Mouse (Mus musculus): Measurements from ENCODE around the gene Exoc7. TPM values are rescaled to one million over a fixed set of nuclear protein-coding genes. Genes with fewer than 3 reads are reported as not detected.
A peak's percentile ranks its signal among the peaks of the same experiment; 100 is the strongest.

Gene Exoc7
- polyA plus RNA-seq, 1 experiment from 2014 or later, result 47.4 TPM

GRCm38 (mm10) chr11:116265850-116266249 is 41.2 kb downstream of the Exoc7 start:
- peaks cover 75% of the 10 kb centered on the region for H3K36me3 ChIP-seq (ENCODE audit: control insufficient read depth, insufficient read depth, low read length)
- H3K27ac ChIP-seq (ENCODE audit: low read depth, low read length), result no peak overlapping the region
- DNase-seq (ENCODE audit: low spot score), result no peak
- WGBS, result 84% methylated on average over 4 of the region's 4 CpGs
- peaks cover 5% of the 10 kb centered on the region; the same call in 1 of the 2 replicates for H3K4me1 ChIP-seq (replicated peaks; ENCODE audit: control insufficient read depth, insufficient read depth, low read length)
- no peak for ATAC-seq (replicated peaks; ENCODE audit: low FRiP score)
- no peaks in the 10 kb centered on the region for H3K9me3 ChIP-seq (ENCODE audit: control insufficient read depth, low read length)
- H3K9ac ChIP-seq (ENCODE audit: low read depth, low read length), result no peak overlapping the region
- H3K4me2 ChIP-seq, result no peak overlapping the region
- no peak overlapping the region for H3K4me3 ChIP-seq (ENCODE audit: low read depth, low read length)
- H3K27me3 ChIP-seq (replicated peaks; ENCODE audit: control insufficient read depth, insufficient read depth, low read length), result no peaks in the 10 kb centered on the region

GRCm38 (mm10) chr11:116265352-116265751 is 41.7 kb downstream of the Exoc7 start:
- no peaks in the 10 kb centered on the region for H3K27me3 ChIP-seq (replicated peaks; ENCODE audit: control insufficient read depth, insufficient read depth, low read length)
- DNase-seq (ENCODE audit: low spot score) (no peak), ATAC-seq (replicated peaks; ENCODE audit: low FRiP score) (peak; percentile 86)
- peaks cover 75% of the 10 kb centered on the region for H3K36me3 ChIP-seq (ENCODE audit: control insufficient read depth, insufficient read depth, low read length)
- H3K9me3 ChIP-seq (ENCODE audit: control insufficient read depth, low read length), result no peaks in the 10 kb centered on the region
- no peak overlapping the region for H3K4me3 ChIP-seq (ENCODE audit: low read depth, low read length)
- no peak overlapping the region for H3K4me2 ChIP-seq
- peaks cover 5% of the 10 kb centered on the region; the same call in 1 of the 2 replicates for H3K4me1 ChIP-seq (replicated peaks; ENCODE audit: control insufficient read depth, insufficient read depth, low read length)
- no peak overlapping the region for H3K9ac ChIP-seq (ENCODE audit: low read depth, low read length)
- H3K27ac ChIP-seq (ENCODE audit: low read depth, low read length), result no peak overlapping the region
- WGBS, result 81% methylated on average over 11 of the region's 11 CpGs

GRCm38 (mm10) chr11:116260259-116260658 is 46.8 kb downstream of the Exoc7 start:
- H3K4me1 ChIP-seq (replicated peaks; ENCODE audit: control insufficient read depth, insufficient read depth, low read length), result 0 out of 2 replicates have a peak, but pooled peaks cover 3% of the 10 kb centered on the region
- no peaks in the 10 kb centered on the region for H3K27me3 ChIP-seq (replicated peaks; ENCODE audit: control insufficient read depth, insufficient read depth, low read length)
- no peak overlapping the region for H3K4me3 ChIP-seq (ENCODE audit: low read depth, low read length)
- DNase-seq (ENCODE audit: low spot score), result no peak
- 84% methylated on average over 7 of the region's 7 CpGs for WGBS
- H3K36me3 ChIP-seq (ENCODE audit: control insufficient read depth, insufficient read depth, low read length), result peaks cover 65% of the 10 kb centered on the region
- H3K9me3 ChIP-seq (ENCODE audit: control insufficient read depth, low read length), result no peaks in the 10 kb centered on the region
- H3K9ac ChIP-seq (ENCODE audit: low read depth, low read length), result no peak overlapping the region
- H3K4me2 ChIP-seq, result no peak overlapping the region
- ATAC-seq (replicated peaks; ENCODE audit: low FRiP score), result no peak
- no peak overlapping the region for H3K27ac ChIP-seq (ENCODE audit: low read depth, low read length)

GRCm38 (mm10) chr11:116259461-116259860 is 47.6 kb downstream of the Exoc7 start:
- H3K36me3 ChIP-seq (ENCODE audit: control insufficient read depth, insufficient read depth, low read length), result peaks cover 70% of the 10 kb centered on the region
- DNase-seq (ENCODE audit: low spot score) (no peak), ATAC-seq (replicated peaks; ENCODE audit: low FRiP score) (no peak)
- WGBS, result 76% methylated on average over 8 of the region's 8 CpGs
- no peak overlapping the region for H3K4me2 ChIP-seq
- 0 out of 2 replicates have a peak, but pooled peaks cover 3% of the 10 kb centered on the region for H3K4me1 ChIP-seq (replicated peaks; ENCODE audit: control insufficient read depth, insufficient read depth, low read length)
- no peaks in the 10 kb centered on the region for H3K27me3 ChIP-seq (replicated peaks; ENCODE audit: control insufficient read depth, insufficient read depth, low read length)
- H3K27ac ChIP-seq (ENCODE audit: low read depth, low read length), result no peak overlapping the region
- no peak overlapping the region for H3K4me3 ChIP-seq (ENCODE audit: low read depth, low read length)
- H3K9me3 ChIP-seq (ENCODE audit: control insufficient read depth, low read length), result no peaks in the 10 kb centered on the region
- no peak overlapping the region for H3K9ac ChIP-seq (ENCODE audit: low read depth, low read length)

GRCm38 (mm10) chr11:116255982-116256675 is 50.9 kb downstream of the Exoc7 start:
- no peak overlapping the region for H3K4me2 ChIP-seq
- 0 out of 2 replicates have a peak, but pooled peaks cover 3% of the 10 kb centered on the region for H3K4me1 ChIP-seq (replicated peaks; ENCODE audit: control insufficient read depth, insufficient read depth, low read length)
- DNase-seq (ENCODE audit: low spot score) (no peak), ATAC-seq (replicated peaks; ENCODE audit: low FRiP score) (no peak)
- H3K4me3 ChIP-seq (ENCODE audit: low read depth, low read length), result no peak overlapping the region
- no peak overlapping the region for H3K27ac ChIP-seq (ENCODE audit: low read depth, low read length)
- no peak overlapping the region for H3K9ac ChIP-seq (ENCODE audit: low read depth, low read length)
- H3K36me3 ChIP-seq (ENCODE audit: control insufficient read depth, insufficient read depth, low read length), result peaks cover 65% of the 10 kb centered on the region
- no peaks in the 10 kb centered on the region for H3K27me3 ChIP-seq (replicated peaks; ENCODE audit: control insufficient read depth, insufficient read depth, low read length)
- 80% methylated on average over 9 of the region's 9 CpGs for WGBS
- no peaks in the 10 kb centered on the region for H3K9me3 ChIP-seq (ENCODE audit: control insufficient read depth, low read length)

GRCm38 (mm10) chr11:116255090-116255981 is 51.7 kb downstream of the Exoc7 start:
- no peak overlapping the region for H3K4me3 ChIP-seq (ENCODE audit: low read depth, low read length)
- DNase-seq (ENCODE audit: low spot score) (no peak), ATAC-seq (replicated peaks; ENCODE audit: low FRiP score) (no peak)
- H3K4me1 ChIP-seq (replicated peaks; ENCODE audit: control insufficient read depth, insufficient read depth, low read length), result 0 out of 2 replicates have a peak, but pooled peaks cover 3% of the 10 kb centered on the region
- no peak overlapping the region for H3K9ac ChIP-seq (ENCODE audit: low read depth, low read length)
- H3K27me3 ChIP-seq (replicated peaks; ENCODE audit: control insufficient read depth, insufficient read depth, low read length), result no peaks in the 10 kb centered on the region
- WGBS, result 73% methylated on average over 22 of the region's 22 CpGs
- peaks cover 65% of the 10 kb centered on the region for H3K36me3 ChIP-seq (ENCODE audit: control insufficient read depth, insufficient read depth, low read length)
- no peaks in the 10 kb centered on the region for H3K9me3 ChIP-seq (ENCODE audit: control insufficient read depth, low read length)
- no peak overlapping the region for H3K27ac ChIP-seq (ENCODE audit: low read depth, low read length)
- no peak overlapping the region for H3K4me2 ChIP-seq

- no peak overlapping the region for H3K27ac ChIP-seq (ENCODE audit: low read depth, low read length)
- no peak overlapping the region for H3K4me2 ChIP-seq
- peaks cover 65% of the 10 kb centered on the region for H3K36me3 ChIP-seq (ENCODE audit: control insufficient read depth, insufficient read depth, low read length)
- no peak overlapping the region for H3K9ac ChIP-seq (ENCODE audit: low read depth, low read length)
- 0 out of 2 replicates have a peak, but pooled peaks cover 3% of the 10 kb centered on the region for H3K4me1 ChIP-seq (replicated peaks; ENCODE audit: control insufficient read depth, insufficient read depth, low read length)
- ATAC-seq (replicated peaks; ENCODE audit: low FRiP score) (no peak), DNase-seq (ENCODE audit: low spot score) (no peak)
- no peak overlapping the region for H3K4me3 ChIP-seq (ENCODE audit: low read depth, low read length)
- H3K27me3 ChIP-seq (replicated peaks; ENCODE audit: control insufficient read depth, insufficient read depth, low read length), result no peaks in the 10 kb centered on the region
- 57% methylated on average over 9 of the region's 9 CpGs for WGBS
- H3K9me3 ChIP-seq (ENCODE audit: control insufficient read depth, low read length), result no peaks in the 10 kb centered on the region
Measured at GRCm38 (mm10) chr11:116254627-116255026, 52.4 kb downstream of the Exoc7 start.

- Histone ChIP-seq H3K36me3 (ENCODE audit: control insufficient read depth, insufficient read depth, low read length) (peaks cover 72% of the 10 kb centered on the region), H3K27me3 (replicated peaks; ENCODE audit: control insufficient read depth, insufficient read depth, low read length) (no peaks in the 10 kb centered on the region), H3K27ac (ENCODE audit: low read depth, low read length) (no peak overlapping the region), H3K4me3 (ENCODE audit: low read depth, low read length) (no peak overlapping the region), H3K9ac (ENCODE audit: low read depth, low read length) (no peak overlapping the region), H3K4me2 (no peak overlapping the region), H3K9me3 (ENCODE audit: control insufficient read depth, low read length) (no peaks in the 10 kb centered on the region), H3K4me1 (replicated peaks; ENCODE audit: control insufficient read depth, insufficient read depth, low read length) (0 out of 2 replicates have a peak, but pooled peaks cover 3% of the 10 kb centered on the region)
- 87% methylated on average over 3 of the region's 3 CpGs for WGBS
- DNase-seq (ENCODE audit: low spot score) (no peak), ATAC-seq (replicated peaks; ENCODE audit: low FRiP score) (no peak)
Measured at GRCm38 (mm10) chr11:116253076-116253600, 53.9 kb downstream of the Exoc7 start.

Measured in liver, embryonic 11.5 days (tissue).